9 mouse cellular contexts compared by ENCODE assay signal in genomic region chr3:30650062-30650841, GRCm38 (mm10). TPM values are rescaled to one million over a fixed set of nuclear protein-coding genes. Genes with fewer than 3 reads are reported as not detected.
DNase-seq lines count a peak whose midpoint lies in the region; ATAC-seq and TF ChIP-seq lines count a peak whose summit lies in the region.
"Had no signal": no experiment of that assay in that cellular context is flagged by ENCODE, and none has a peak within 500 bp of the region (broad histone marks: within the 10 kb centered on the region; RNA-seq: fewer than 3 reads in every experiment).

No protein-coding gene starts in this region.

- peak overlapping the region; percentile 55 for H3K4me3 ChIP-seq in heart, embryonic 12.5 days
- peak overlapping the region; percentile 29 for H3K4me3 ChIP-seq in embryonic facial prominence, embryonic 15.5 days (replicated peaks)
- peak overlapping the region; percentile 45 for H3K4me3 ChIP-seq in intestine, embryonic 16.5 days (ENCODE audit: low read length)
- H3K4me3 ChIP-seq in liver, embryonic 16.5 days (ENCODE audit: low read depth, low read length), result peak overlapping the region; percentile 36
- H3K4me3 ChIP-seq in neural tube, embryonic 14.5 days (ENCODE audit: low read depth, low read length), result peak overlapping the region; percentile 40

- POLR2A ChIA-PET in Patski (lab: Charles Lee), result interaction anchor here (0.6 to 1.5 kb wide), 5 partner anchors 11 to 1549 kb away, joined by 3 to 4 read pairs (median 4); no protein-coding TSS in a partner anchor

- H3K27me3 ChIP-seq in heart, embryonic 12.5 days (replicated peaks), result peaks cover 40% of the 10 kb centered on the region
- H3K27me3 ChIP-seq in Patski, result peaks cover 40% of the 10 kb centered on the region
- peaks cover 17% of the 10 kb centered on the region for H3K27me3 ChIP-seq in embryonic facial prominence, embryonic 15.5 days
- peaks cover 6% of the 10 kb centered on the region; the same call in 1 of the 2 replicates for H3K27me3 ChIP-seq in intestine, embryonic 16.5 days (replicated peaks; ENCODE audit: control insufficient read depth, insufficient read depth, low read length)
- H3K27me3 ChIP-seq in liver, embryonic 16.5 days (ENCODE audit: control insufficient read depth, insufficient read depth, low read depth, low read length), result peaks cover 28% of the 10 kb centered on the region
- H3K27me3 ChIP-seq in neural tube, embryonic 14.5 days (ENCODE audit: control insufficient read depth, insufficient read depth, low read length), result peaks cover 7% of the 10 kb centered on the region; the same call in 1 of the 2 replicates

- no peak for DNase-seq in heart, adult 9 months (ENCODE audit: low spot score in 2 of 2)
- no peak for DNase-seq in Patski (ENCODE audit: low read depth, low spot score)
- no peak for DNase-seq in layer of hippocampus, postnatal 14 days (ENCODE audit: low spot score in 2 of 2)

- in situ Hi-C loops in Patski (cut with MboI; ENCODE audit: low pct_unique_long_range_greater_than_20kb), result no loop called here

- peaks cover 12% of the 10 kb centered on the region for H3K4me1 ChIP-seq in heart, embryonic 12.5 days (replicated peaks)
- H3K4me1 ChIP-seq in embryonic facial prominence, embryonic 15.5 days, result peaks cover 17% of the 10 kb centered on the region
- peaks cover 13% of the 10 kb centered on the region for H3K4me1 ChIP-seq in intestine, embryonic 16.5 days (ENCODE audit: control insufficient read depth, insufficient read depth, low read length)
- H3K4me1 ChIP-seq in liver, embryonic 16.5 days (ENCODE audit: control insufficient read depth, low read depth, low read length), result no peaks in the 10 kb centered on the region; the same call in 1 of the 2 replicates
- peaks cover 6% of the 10 kb centered on the region; the same call in 1 of the 2 replicates for H3K4me1 ChIP-seq in neural tube, embryonic 14.5 days (ENCODE audit: control insufficient read depth, insufficient read depth, low read length)

- CTCF ChIA-PET in Patski (lab: Charles Lee), result interaction anchor here (1.2 to 2.1 kb wide), 2 partner anchors 10 to 58 kb away, joined by 3 to 9 read pairs; no protein-coding TSS in a partner anchor

- peak overlapping the region; percentile 51; the same call in 1 of the 2 replicates for H3K9ac ChIP-seq in heart, embryonic 12.5 days
- H3K9ac ChIP-seq in embryonic facial prominence, embryonic 15.5 days, result no peak overlapping the region
- H3K9ac ChIP-seq in intestine, embryonic 16.5 days (ENCODE audit: low read depth, low read length), result peak overlapping the region; percentile 38
- no peak overlapping the region for H3K9ac ChIP-seq in liver, embryonic 16.5 days (ENCODE audit: low read depth, low read length)
- H3K9ac ChIP-seq in neural tube, embryonic 14.5 days (replicated peaks; ENCODE audit: low read depth, low read length), result peak overlapping the region; percentile 26; the same call in 1 of the 2 replicates

- no peaks in the 10 kb centered on the region for H3K9me3 ChIP-seq in heart, embryonic 12.5 days (replicated peaks)
- H3K9me3 ChIP-seq in embryonic facial prominence, embryonic 15.5 days (replicated peaks), result no peaks in the 10 kb centered on the region
- H3K9me3 ChIP-seq in intestine, embryonic 16.5 days (ENCODE audit: control insufficient read depth, low read length), result no peaks in the 10 kb centered on the region
- no peaks in the 10 kb centered on the region for H3K9me3 ChIP-seq in liver, embryonic 16.5 days (replicated peaks; ENCODE audit: control insufficient read depth, low read length)
- no peaks in the 10 kb centered on the region for H3K9me3 ChIP-seq in neural tube, embryonic 14.5 days (ENCODE audit: control insufficient read depth, low read length)

- WGBS in heart, embryonic 12.5 days, result under 1% methylated on average over 41 of the region's 41 CpGs
- under 1% methylated on average over 41 of the region's 41 CpGs for whole genome bisulfite sequencing in embryonic facial prominence, embryonic 15.5 days
- under 1% methylated on average over 41 of the region's 41 CpGs for WGBS in intestine, embryonic 16.5 days
- 1% methylated on average over 41 of the region's 41 CpGs for WGBS in liver, embryonic 16.5 days (ENCODE audit: insufficient replicate concordance)
- WGBS in neural tube, embryonic 14.5 days, result under 1% methylated on average over 41 of the region's 41 CpGs

- TF ChIP-seq CTCF in Patski (IDR thresholded peaks at IDR 0.05), result no peak

- ATAC-seq in heart, embryonic 12.5 days (ENCODE audit: insufficient number of reproducible peaks, low FRiP score), result no peak
- ATAC-seq in Patski, result peak; percentile 58
- no peak; the same call in 1 of the 2 replicates for ATAC-seq in embryonic facial prominence, embryonic 15.5 days (ENCODE audit: insufficient number of reproducible peaks, low FRiP score, low TSS enrichment, low read depth)
- peak; percentile 86 for ATAC-seq in intestine, embryonic 16.5 days
- no peak for ATAC-seq in liver, embryonic 16.5 days (ENCODE audit: low read depth)
- ATAC-seq in neural tube, embryonic 14.5 days (ENCODE audit: low read depth), result peak; percentile 88

- no peaks in the 10 kb centered on the region for H3K36me3 ChIP-seq in heart, embryonic 12.5 days
- no peaks in the 10 kb centered on the region for H3K36me3 ChIP-seq in embryonic facial prominence, embryonic 15.5 days
- no peaks in the 10 kb centered on the region for H3K36me3 ChIP-seq in intestine, embryonic 16.5 days (ENCODE audit: control insufficient read depth, insufficient read depth, low read length)
- no peaks in the 10 kb centered on the region for H3K36me3 ChIP-seq in liver, embryonic 16.5 days (ENCODE audit: control insufficient read depth, insufficient read depth)
- H3K36me3 ChIP-seq in neural tube, embryonic 14.5 days (ENCODE audit: control insufficient read depth, insufficient read depth, low read length), result no peaks in the 10 kb centered on the region

- H3K27ac ChIP-seq in heart, embryonic 12.5 days (ENCODE audit: poor library complexity, severe bottlenecking), result no peak overlapping the region
- H3K27ac ChIP-seq in embryonic facial prominence, embryonic 15.5 days (replicated peaks), result no peak overlapping the region
- no peak overlapping the region for H3K27ac ChIP-seq in intestine, embryonic 16.5 days (ENCODE audit: low read length)
- H3K27ac ChIP-seq in liver, embryonic 16.5 days (ENCODE audit: low read length), result no peak overlapping the region
- no peak overlapping the region for H3K27ac ChIP-seq in neural tube, embryonic 14.5 days (ENCODE audit: low read depth, low read length)

- H3K4me2 ChIP-seq in heart, embryonic 12.5 days, result peak overlapping the region; percentile 91
- H3K4me2 ChIP-seq in embryonic facial prominence, embryonic 15.5 days (replicated peaks), result peak overlapping the region; percentile 66
- peak overlapping the region; percentile 75 for H3K4me2 ChIP-seq in intestine, embryonic 16.5 days (ENCODE audit: low read depth, low read length)
- peak overlapping the region; percentile 53 for H3K4me2 ChIP-seq in liver, embryonic 16.5 days (ENCODE audit: low read depth, low read length)
- H3K4me2 ChIP-seq in neural tube, embryonic 14.5 days (ENCODE audit: low read depth, low read length), result peak overlapping the region; percentile 89

RNA-seq across cellular contexts. Expression of gene Lrrc34, which starts 2.6 kb away (rescaled TPM):
- polyA plus RNA-seq in heart, embryonic 12.5 days (2016; fragmentation: Nextera tagmentation; extraction: Ambion mirVana), result 0.49 and 0.62 TPM in 2 replicates
- polyA plus RNA-seq in Patski (2021), result 0.08 TPM
- polyA plus RNA-seq in embryonic facial prominence, embryonic 15.5 days (2015; fragmentation: Nextera tagmentation; extraction: Ambion mirVana), result 6.4 and 10.3 TPM in 2 replicates
- 0.23 and 0.38 TPM in 2 replicates for polyA plus RNA-seq in intestine, embryonic 16.5 days (2015; fragmentation: Nextera tagmentation; extraction: Ambion mirVana)
- 0.06 TPM in 2 replicates for polyA plus RNA-seq in liver, embryonic 16.5 days (2015; fragmentation: Nextera tagmentation; extraction: Ambion mirVana)
- 0.50 and 0.66 TPM in 2 replicates for polyA plus RNA-seq in neural tube, embryonic 14.5 days (2014; fragmentation: Nextera tagmentation; extraction: Ambion mirVana)
- under 1 TPM; 0.33 to 0.78 TPM for total RNA-seq in layer of hippocampus, postnatal 14 days (2021)
- total RNA-seq: neutrophil, adult 5-6 weeks had no signal

RNA-seq across cellular contexts. Expression of gene Lrriq4, which starts 5.9 kb away (rescaled TPM):
- 0.15 TPM in 1 of 2 replicates, not detected in the other for polyA plus RNA-seq in heart, embryonic 12.5 days (2016; fragmentation: Nextera tagmentation; extraction: Ambion mirVana)
- polyA plus RNA-seq in Patski (2021), result not detected
- polyA plus RNA-seq in embryonic facial prominence, embryonic 15.5 days (2015; fragmentation: Nextera tagmentation; extraction: Ambion mirVana), result not detected in 2 replicates
- polyA plus RNA-seq in intestine, embryonic 16.5 days (2015; fragmentation: Nextera tagmentation; extraction: Ambion mirVana), result not detected in 2 replicates
- polyA plus RNA-seq in liver, embryonic 16.5 days (2015; fragmentation: Nextera tagmentation; extraction: Ambion mirVana), result not detected in 2 replicates
- polyA plus RNA-seq in neural tube, embryonic 14.5 days (2014; fragmentation: Nextera tagmentation; extraction: Ambion mirVana), result 0.12 TPM in 1 of 2 replicates, not detected in the other
- not detected for total RNA-seq in layer of hippocampus, postnatal 14 days (2021)
- total RNA-seq: neutrophil, adult 5-6 weeks had no signal

RNA-seq across cellular contexts. Expression of gene Mynn, which starts 48.4 kb away (rescaled TPM):
- polyA plus RNA-seq in heart, embryonic 12.5 days (2016; fragmentation: Nextera tagmentation; extraction: Ambion mirVana), result 23.2 and 25.0 TPM in 2 replicates
- 30.9 TPM for polyA plus RNA-seq in Patski (2021)
- 27.7 and 29.0 TPM in 2 replicates for polyA plus RNA-seq in embryonic facial prominence, embryonic 15.5 days (2015; fragmentation: Nextera tagmentation; extraction: Ambion mirVana)
- polyA plus RNA-seq in intestine, embryonic 16.5 days (2015; fragmentation: Nextera tagmentation; extraction: Ambion mirVana), result 20.6 and 21.7 TPM in 2 replicates
- 13.4 and 14.2 TPM in 2 replicates for polyA plus RNA-seq in liver, embryonic 16.5 days (2015; fragmentation: Nextera tagmentation; extraction: Ambion mirVana)
- 32.0 and 40.7 TPM in 2 replicates for polyA plus RNA-seq in neural tube, embryonic 14.5 days (2014; fragmentation: Nextera tagmentation; extraction: Ambion mirVana)
- 10 to 100 TPM; 15.7 to 16.6 TPM for total RNA-seq in layer of hippocampus, postnatal 14 days (2021)

RNA-seq across cellular contexts. Expression of gene Lrrc31, which starts 49.4 kb away (rescaled TPM):
- not detected in 2 replicates for polyA plus RNA-seq in heart, embryonic 12.5 days (2016; fragmentation: Nextera tagmentation; extraction: Ambion mirVana)
- not detected for polyA plus RNA-seq in Patski (2021)
- polyA plus RNA-seq in embryonic facial prominence, embryonic 15.5 days (2015; fragmentation: Nextera tagmentation; extraction: Ambion mirVana), result 0.53 and 1.9 TPM in 2 replicates
- polyA plus RNA-seq in intestine, embryonic 16.5 days (2015; fragmentation: Nextera tagmentation; extraction: Ambion mirVana), result 2.4 and 2.8 TPM in 2 replicates
- polyA plus RNA-seq in liver, embryonic 16.5 days (2015; fragmentation: Nextera tagmentation; extraction: Ambion mirVana), result not detected in 2 replicates
- polyA plus RNA-seq in neural tube, embryonic 14.5 days (2014; fragmentation: Nextera tagmentation; extraction: Ambion mirVana), result not detected in 2 replicates
- total RNA-seq in layer of hippocampus, postnatal 14 days (2021), result not detected
- total RNA-seq: neutrophil, adult 5-6 weeks had no signal

RNA-seq across cellular contexts. Expression of gene Actrt3, which starts 50.5 kb away (rescaled TPM):
- not detected in 2 replicates for polyA plus RNA-seq in heart, embryonic 12.5 days (2016; fragmentation: Nextera tagmentation; extraction: Ambion mirVana)
- polyA plus RNA-seq in Patski (2021), result 0.05 TPM
- not detected in 2 replicates for polyA plus RNA-seq in embryonic facial prominence, embryonic 15.5 days (2015; fragmentation: Nextera tagmentation; extraction: Ambion mirVana)
- polyA plus RNA-seq in intestine, embryonic 16.5 days (2015; fragmentation: Nextera tagmentation; extraction: Ambion mirVana), result 0.12 and 0.33 TPM in 2 replicates
- polyA plus RNA-seq in liver, embryonic 16.5 days (2015; fragmentation: Nextera tagmentation; extraction: Ambion mirVana), result not detected in 2 replicates
- polyA plus RNA-seq in neural tube, embryonic 14.5 days (2014; fragmentation: Nextera tagmentation; extraction: Ambion mirVana), result 0.83 and 0.88 TPM in 2 replicates
- 1 to 10 TPM; 1.4 to 1.5 TPM for total RNA-seq in layer of hippocampus, postnatal 14 days (2021)
- total RNA-seq: neutrophil, adult 5-6 weeks had no signal

Comparison
In these comparisons a context has a peak if more than half of its experiments do, and no peak if none do; other contexts are left out.
1. ATAC-seq: peak in Patski (single experiment), intestine, embryonic 16.5 days (single experiment) and neural tube, embryonic 14.5 days (single experiment); none in heart, embryonic 12.5 days (single experiment), embryonic facial prominence, embryonic 15.5 days (single experiment) and liver, embryonic 16.5 days (single experiment).
2. H3K9ac ChIP-seq: peak in heart, embryonic 12.5 days (single experiment), intestine, embryonic 16.5 days (single experiment) and neural tube, embryonic 14.5 days (single experiment); none in embryonic facial prominence, embryonic 15.5 days (single experiment) and liver, embryonic 16.5 days (single experiment).
3. Peak in every context shown above with its lines, with median percentiles within 50 percentile points of each other: H3K4me2 ChIP-seq and H3K4me3 ChIP-seq.